Mouse (Mus musculus) stomach, postnatal 0 days (tissue): ENCODE results near the gene Tmem19. TPM values are rescaled to one million over a fixed set of nuclear protein-coding genes. Genes with fewer than 3 reads are reported as not detected.
A peak's percentile ranks its signal among the peaks of the same experiment; 100 is the strongest.

Experiments
- ATAC-seq: fragments of 200-750 bp; cut with Nextera tagmentation; 2 replicates; pipeline ENCODE4 v1.8.0; 2017; ENCODE audit not compliant: low FRiP score, low TSS enrichment
- DNase-seq: peaks from one replicate; pipeline ENCODE4 v3.0.0-alpha.2; 2016; ENCODE audit warnings: low spot score
- H3K27ac ChIP-seq: fragments of 300-500 bp; sonication (generic); replicated peaks from 2 replicates; pipeline ENCODE4 v1.5.1; 2014; ENCODE audit warnings: mild to moderate bottlenecking, control low read depth
- H3K27me3 ChIP-seq: fragments of 300-500 bp; sonication (generic); 2 replicates; pipeline ENCODE4 v1.6.1; 2014; ENCODE audit warnings: low read length; ENCODE audit not compliant: control insufficient read depth, insufficient read depth
- H3K36me3 ChIP-seq: fragments of 300-500 bp; sonication (generic); 2 replicates; pipeline ENCODE4 v1.6.1; 2014; ENCODE audit warnings: low read length, mixed read lengths; ENCODE audit not compliant: control insufficient read depth, insufficient read depth
- H3K4me1 ChIP-seq: fragments of 300-500 bp; sonication (generic); replicated peaks from 2 replicates; pipeline ENCODE4 v1.6.1; 2014; ENCODE audit warnings: antibody characterized with exemption; ENCODE audit not compliant: control insufficient read depth, insufficient read depth
- H3K4me2 ChIP-seq: fragments of 300-500 bp; sonication (generic); replicated peaks from 2 replicates; pipeline ENCODE4 v1.6.1; 2014; ENCODE audit warnings: low read depth, mild to moderate bottlenecking, control low read depth, moderate library complexity
- H3K4me3 ChIP-seq: fragments of 300-500 bp; sonication (generic); 2 replicates; pipeline ENCODE4 v1.5.1; 2014; ENCODE audit warnings: low read depth, low read length, control low read depth
- H3K9ac ChIP-seq: fragments of 300-500 bp; sonication (generic); 2 replicates; pipeline ENCODE4 v1.6.1; 2014; ENCODE audit warnings: mild to moderate bottlenecking, low read length, control low read depth, mixed read lengths
- H3K9me3 ChIP-seq: fragments of 300-500 bp; sonication (generic); 2 replicates; pipeline ENCODE4 v1.6.1; 2016; ENCODE audit warnings: low read length; ENCODE audit not compliant: control insufficient read depth
- CTCF ChIP-seq: IDR thresholded peaks from 2 replicates; pipeline ENCODE4 v1.5.1; 2016; ENCODE audit warnings: antibody characterized with exemption, low read depth, mild to moderate bottlenecking, moderate library complexity
- EP300 ChIP-seq: optimal IDR thresholded peaks from 2 replicates; pipeline ENCODE3; 2016; ENCODE audit warnings: antibody characterized with exemption
- WGBS: fragments of 180-500 bp; shearing (Covaris S2); extraction: QIAGEN DNeasy Blood & Tissue Kit; methylation state at CpG from one replicate; pipeline ENCODE4 v1.1.7; 2014; 5-methylcytosine and 5-hydroxymethylcytosine counted together
- polyA plus RNA-seq: library from polyadenylated mRNA; unstranded; fragments of >200 nt; fragmentation: Nextera tagmentation; extraction: Ambion mirVana; gene quantifications from 2 replicates; pipeline ENCODE4 v1.2.1, GENCODE M21; 2015

The Tmem19 gene
- polyA plus RNA-seq, 1 experiment from 2014 or later = 29.5 TPM

DNA sequence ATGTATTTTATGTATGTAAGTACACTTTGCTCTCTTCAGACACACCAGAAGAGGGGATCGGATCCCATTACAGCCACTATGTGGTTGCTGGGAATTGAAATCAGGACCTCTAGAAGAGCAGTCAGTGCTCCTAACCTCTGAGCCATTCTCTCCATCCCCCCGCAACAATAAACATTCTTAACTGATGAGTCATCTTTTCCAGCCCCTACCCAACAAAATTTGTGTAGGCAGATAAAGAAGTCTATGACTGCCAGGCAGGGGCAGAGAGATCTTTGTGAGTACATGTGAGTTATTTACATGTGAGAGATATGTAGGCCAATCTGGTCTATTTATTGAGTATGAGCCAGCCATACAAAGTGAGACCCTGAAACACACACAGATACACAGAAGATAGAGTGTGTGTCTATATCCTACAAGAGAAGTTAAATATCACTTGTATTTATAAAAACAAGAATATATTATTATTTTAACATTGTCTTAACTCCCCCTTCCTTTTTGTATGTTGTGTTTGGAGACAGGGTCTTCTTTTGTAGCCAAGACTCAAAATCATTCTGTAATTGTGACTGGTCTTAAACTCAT is 19.3 kb upstream of the Tmem19 start:
- DNase-seq (no peak), ATAC-seq (no peak)
- no peak overlapping the region for H3K4me3 ChIP-seq
- no peak overlapping the region for H3K27ac ChIP-seq
- H3K4me2 ChIP-seq = no peak overlapping the region
- H3K9me3 ChIP-seq = no peaks in the 10 kb centered on the region
- H3K27me3 ChIP-seq = no peaks in the 10 kb centered on the region
- peaks cover 3% of the 10 kb centered on the region; the same call in 1 of the 2 replicates for H3K4me1 ChIP-seq
- no peak overlapping the region for H3K9ac ChIP-seq
- WGBS = 77% methylated on average over 2 of the region's 2 CpGs
- no peaks in the 10 kb centered on the region for H3K36me3 ChIP-seq
- TF ChIP-seq EP300 (no peak), CTCF (no peak)

DNA sequence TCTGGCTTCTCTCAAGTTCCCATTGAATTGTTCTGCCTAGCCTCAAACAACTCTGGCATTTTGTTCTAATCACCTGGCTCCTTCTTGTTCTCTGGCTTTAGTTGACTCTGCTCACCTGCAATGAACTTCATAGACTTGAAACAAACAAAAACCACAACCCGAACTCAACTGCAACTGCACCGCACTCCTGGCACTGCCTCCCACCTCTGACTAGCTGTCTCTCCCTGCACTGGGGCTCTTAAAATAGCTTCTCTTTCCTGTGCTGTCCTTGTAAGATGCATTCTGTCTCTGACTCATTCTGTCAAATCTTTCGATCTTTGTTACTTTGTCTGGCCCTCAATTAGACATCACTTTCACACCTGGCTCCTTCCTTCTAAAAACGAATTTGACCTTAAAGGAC is 850 bp upstream of the Tmem19 start:
- Histone ChIP-seq H3K36me3 (no peaks in the 10 kb centered on the region), H3K4me1 (peaks cover 5% of the 10 kb centered on the region; the same call in 1 of the 2 replicates), H3K4me3 (peak overlapping the region; percentile 62; the same call in 1 of the 2 replicates), H3K9ac (no peak overlapping the region; the same call in 1 of the 2 replicates), H3K9me3 (no peaks in the 10 kb centered on the region), H3K4me2 (peak overlapping the region; percentile 54), H3K27me3 (no peaks in the 10 kb centered on the region), H3K27ac (peak overlapping the region; percentile 93)
- no peak for ATAC-seq
- no peak for DNase-seq
- WGBS = 70% methylated on average over 4 of the region's 4 CpGs
- TF ChIP-seq CTCF (no peak), EP300 (no peak)

- TF ChIP-seq CTCF (no peak), EP300 (no peak)
- DNase-seq = no peak
- Histone ChIP-seq H3K27me3 (no peaks in the 10 kb centered on the region), H3K9me3 (no peaks in the 10 kb centered on the region), H3K9ac (peak overlapping the region; percentile 67), H3K4me1 (peaks cover 5% of the 10 kb centered on the region; the same call in 1 of the 2 replicates), H3K4me2 (peak overlapping the region; percentile 54), H3K4me3 (peak overlapping the region; percentile 62), H3K36me3 (no peaks in the 10 kb centered on the region), H3K27ac (peak overlapping the region; percentile 93)
- WGBS = 5% methylated on average over 9 of the region's 9 CpGs
- ATAC-seq = peak; percentile 31
Measured at GRCm38 (mm10) chr10:115362623-115362964, 293 bp upstream of the Tmem19 start.

DNA sequence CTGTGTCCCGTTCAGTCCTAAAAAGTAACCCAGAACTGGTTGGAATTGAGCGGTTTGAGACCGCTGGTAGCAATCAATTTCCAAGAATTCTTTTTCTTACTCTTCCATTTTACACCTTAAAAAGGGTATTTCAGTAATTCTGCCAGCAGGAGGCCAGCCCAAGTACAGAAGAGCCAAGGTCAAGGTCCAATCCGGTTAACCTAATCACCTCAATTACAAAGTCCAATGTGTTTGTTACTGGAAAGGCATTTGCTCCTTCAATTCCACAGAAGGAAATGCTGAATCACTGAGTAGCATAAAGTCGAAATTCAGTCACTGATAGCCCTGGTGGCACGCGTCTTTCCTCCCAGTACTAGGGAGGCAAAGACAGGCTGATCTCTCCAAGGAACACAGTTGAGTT is 3.2 kb downstream of the Tmem19 start:
- WGBS = 87% methylated on average over 7 of the region's 7 CpGs
- H3K27me3 ChIP-seq = no peaks in the 10 kb centered on the region
- H3K4me3 ChIP-seq = no peak overlapping the region
- no peak overlapping the region for H3K27ac ChIP-seq
- ATAC-seq = no peak
- peaks cover 5% of the 10 kb centered on the region; the same call in 1 of the 2 replicates for H3K4me1 ChIP-seq
- no peak overlapping the region for H3K4me2 ChIP-seq
- H3K9ac ChIP-seq = no peak overlapping the region
- TF ChIP-seq EP300 = no peak
- TF ChIP-seq CTCF = peak; percentile 33
- H3K36me3 ChIP-seq = no peaks in the 10 kb centered on the region
- DNase-seq = no peak
- H3K9me3 ChIP-seq = no peaks in the 10 kb centered on the region

DNA sequence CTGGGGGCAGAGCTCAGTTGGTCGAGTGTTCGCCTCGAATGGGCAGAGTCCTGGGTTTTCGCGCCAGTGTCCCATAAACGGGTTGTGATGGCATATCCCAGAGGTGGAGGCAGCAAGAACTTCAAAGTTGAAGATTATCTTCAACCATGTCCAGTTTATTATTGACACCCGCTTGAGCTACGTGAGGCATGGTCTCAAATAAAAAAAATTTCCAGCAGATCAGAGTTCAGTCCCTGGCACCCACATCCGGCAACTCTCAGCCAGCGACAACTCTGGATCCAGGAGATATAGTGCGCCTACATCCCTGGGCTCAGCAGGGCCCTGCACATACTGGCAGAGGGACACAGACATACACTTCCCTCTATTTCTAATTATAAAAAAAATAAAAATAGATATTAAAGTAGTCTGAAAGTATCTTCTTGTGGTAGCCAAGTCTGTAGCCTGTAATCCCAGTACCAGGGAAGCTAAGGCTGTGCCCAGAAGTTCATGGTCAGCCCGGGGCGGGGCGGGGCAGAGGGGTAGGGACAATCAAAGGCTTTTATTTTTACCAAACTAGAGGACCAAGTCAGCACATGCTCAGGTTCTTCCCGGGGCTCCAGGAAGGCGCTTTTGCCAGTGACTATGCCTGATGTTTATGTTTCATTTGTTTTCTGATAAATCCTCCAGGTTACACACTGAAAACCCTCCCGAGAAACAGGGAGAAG is 3.9 kb downstream of the Tmem19 start:
- no peaks in the 10 kb centered on the region for H3K36me3 ChIP-seq
- TF ChIP-seq EP300 = no peak
- TF ChIP-seq CTCF = no peak
- H3K9ac ChIP-seq = no peak overlapping the region
- no peak overlapping the region for H3K27ac ChIP-seq
- WGBS = 87% methylated on average over 17 of the region's 17 CpGs
- no peaks in the 10 kb centered on the region for H3K9me3 ChIP-seq
- ATAC-seq (no peak), DNase-seq (no peak)
- no peaks in the 10 kb centered on the region for H3K27me3 ChIP-seq
- H3K4me3 ChIP-seq = no peak overlapping the region
- peaks cover 5% of the 10 kb centered on the region; the same call in 1 of the 2 replicates for H3K4me1 ChIP-seq
- no peak overlapping the region for H3K4me2 ChIP-seq

DNA sequence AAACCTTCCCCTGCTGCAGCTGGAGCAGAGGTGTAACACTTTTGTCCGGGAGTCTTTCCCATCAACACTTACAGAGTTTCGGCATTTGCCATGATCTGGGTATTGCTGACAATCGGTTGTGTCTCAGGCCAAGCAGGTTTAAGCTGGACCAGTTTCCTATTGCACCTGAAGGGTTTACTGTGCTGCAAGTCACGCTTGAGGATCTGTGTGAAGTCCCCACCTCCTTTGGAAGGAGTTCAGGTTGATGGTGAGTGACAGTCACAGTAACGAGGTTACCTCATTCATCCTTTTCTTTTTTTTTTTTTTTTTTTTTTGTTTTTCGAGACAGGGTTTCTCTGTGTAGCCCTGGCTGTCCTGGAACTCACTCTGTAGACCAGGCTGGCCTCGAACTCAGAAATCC is 6.2 kb downstream of the Tmem19 start:
- TF ChIP-seq EP300 = no peak
- no peak for TF ChIP-seq CTCF
- Histone ChIP-seq H3K36me3 (no peaks in the 10 kb centered on the region), H3K9ac (no peak overlapping the region), H3K4me3 (no peak overlapping the region), H3K4me1 (no peaks in the 10 kb centered on the region; the same call in 1 of the 2 replicates), H3K27ac (no peak overlapping the region), H3K9me3 (no peaks in the 10 kb centered on the region), H3K27me3 (no peaks in the 10 kb centered on the region), H3K4me2 (no peak overlapping the region)
- 79% methylated on average over 6 of the region's 7 CpGs for WGBS
- no peak for ATAC-seq
- no peak for DNase-seq
